Mouse (Mus musculus): ENCODE data around the gene Nkain1. TPM values are rescaled to one million over a fixed set of nuclear protein-coding genes. Genes with fewer than 3 reads are reported as not detected.

Gene Nkain1
- polyA plus RNA-seq, 1 experiment from 2014 or later = 10.2 TPM

GRCm38 (mm10) chr4:130527804-130528203 lies 46.2 kb downstream of the Nkain1 start:
- WGBS = 81% methylated on average over 1 of the region's 1 CpGs
- H3K27ac ChIP-seq = no peak overlapping the region
- H3K4me1 ChIP-seq (replicated peaks) = peaks cover 5% of the 10 kb centered on the region
- no peaks in the 10 kb centered on the region for H3K9me3 ChIP-seq
- H3K27me3 ChIP-seq = no peaks in the 10 kb centered on the region
- H3K4me2 ChIP-seq = no peak overlapping the region
- H3K4me3 ChIP-seq = no peak overlapping the region
- H3K36me3 ChIP-seq = peaks cover 24% of the 10 kb centered on the region
- no peak for ATAC-seq (ENCODE audit: low FRiP score)
- H3K9ac ChIP-seq = no peak overlapping the region

- WGBS = 52% methylated on average over 1 of the region's 1 CpGs
- no peaks in the 10 kb centered on the region for H3K9me3 ChIP-seq
- H3K4me2 ChIP-seq = no peak overlapping the region
- no peak for ATAC-seq (ENCODE audit: low FRiP score)
- H3K4me3 ChIP-seq = no peak overlapping the region
- no peak overlapping the region for H3K9ac ChIP-seq
- H3K36me3 ChIP-seq = peaks cover 10% of the 10 kb centered on the region
- H3K4me1 ChIP-seq (replicated peaks) = peaks cover 4% of the 10 kb centered on the region
- H3K27ac ChIP-seq = no peak overlapping the region
- no peaks in the 10 kb centered on the region for H3K27me3 ChIP-seq
These were observed 48.9 kb downstream of the Nkain1 start for GRCm38 (mm10) chr4:130525041-130525440.

DNA sequence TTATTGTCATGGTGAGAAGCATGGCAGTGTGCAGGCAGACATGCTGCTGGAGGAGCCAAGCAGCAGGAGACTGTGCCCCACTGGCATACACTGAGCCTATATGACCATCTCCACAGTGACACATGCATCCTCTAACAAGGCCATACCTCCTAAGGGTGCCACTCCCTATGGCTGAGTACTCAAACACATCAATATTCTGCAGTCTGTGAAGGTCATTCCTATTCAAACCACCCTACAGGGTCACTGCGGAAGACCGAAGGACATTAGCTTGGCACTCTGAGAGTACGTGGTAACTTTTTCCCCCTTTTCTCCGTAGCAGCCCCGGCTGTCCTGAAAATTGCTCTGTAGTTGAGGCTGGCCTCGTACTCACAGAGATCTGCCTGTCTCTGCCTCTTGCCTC lies 52.5 kb downstream of the Nkain1 start:
- H3K27ac ChIP-seq = no peak overlapping the region
- no peak overlapping the region for H3K4me3 ChIP-seq
- H3K9me3 ChIP-seq = no peaks in the 10 kb centered on the region
- WGBS = 91% methylated on average over 6 of the region's 6 CpGs
- H3K4me2 ChIP-seq = no peak overlapping the region
- no peak for ATAC-seq (ENCODE audit: low FRiP score)
- no peak overlapping the region for H3K9ac ChIP-seq
- no peaks in the 10 kb centered on the region for H3K27me3 ChIP-seq
- peaks cover 11% of the 10 kb centered on the region for H3K4me1 ChIP-seq (replicated peaks)
- H3K36me3 ChIP-seq = no peaks in the 10 kb centered on the region

GRCm38 (mm10) chr4:130520482-130520851 lies 53.5 kb downstream of the Nkain1 start:
- Histone ChIP-seq H3K9ac (peak overlapping the region; percentile 29; the same call in 1 of the 2 replicates), H3K4me2 (peak overlapping the region; percentile 74), H3K9me3 (no peaks in the 10 kb centered on the region), H3K27me3 (no peaks in the 10 kb centered on the region), H3K4me1 (replicated peaks) (peaks cover 11% of the 10 kb centered on the region), H3K4me3 (peak overlapping the region; percentile 63), H3K27ac (peak overlapping the region; percentile 55), H3K36me3 (no peaks in the 10 kb centered on the region)
- under 1% methylated on average over 9 of the region's 9 CpGs for WGBS
- ATAC-seq (ENCODE audit: low FRiP score) = no peak; the same call in 1 of the 2 replicates

- Histone ChIP-seq H3K27me3 (no peaks in the 10 kb centered on the region), H3K27ac (peak overlapping the region; percentile 90), H3K4me2 (peak overlapping the region; percentile 74), H3K9me3 (no peaks in the 10 kb centered on the region), H3K4me1 (replicated peaks) (peaks cover 11% of the 10 kb centered on the region), H3K9ac (peak overlapping the region; percentile 91), H3K4me3 (peak overlapping the region; percentile 63), H3K36me3 (no peaks in the 10 kb centered on the region)
- ATAC-seq (ENCODE audit: low FRiP score) = peak; percentile 98
- WGBS = 3% methylated on average over 40 of the region's 40 CpGs
These were observed 54.1 kb downstream of the Nkain1 start for GRCm38 (mm10) chr4:130519567-130520481.

- no peak overlapping the region for H3K9ac ChIP-seq
- H3K4me3 ChIP-seq = no peak overlapping the region
- no peaks in the 10 kb centered on the region for H3K36me3 ChIP-seq
- 89% methylated on average over 6 of the region's 6 CpGs for WGBS
- no peaks in the 10 kb centered on the region for H3K9me3 ChIP-seq
- no peak overlapping the region for H3K27ac ChIP-seq
- peaks cover 11% of the 10 kb centered on the region for H3K4me1 ChIP-seq (replicated peaks)
- ATAC-seq (ENCODE audit: low FRiP score) = no peak
- H3K4me2 ChIP-seq = no peak overlapping the region
- no peaks in the 10 kb centered on the region for H3K27me3 ChIP-seq
These were observed 57.5 kb downstream of the Nkain1 start for GRCm38 (mm10) chr4:130516490-130516889.

Other genes with a start within 250 kb of the Nkain1 start
- 89.7 and 92.8 TPM in 2 replicates for gene Zcchc17, start 214.2 kb downstream of the Nkain1 start, polyA plus RNA-seq (2015; fragmentation: Nextera tagmentation; extraction: Ambion mirVana)
- 111 and 122 TPM in 2 replicates for gene Snrnp40, start 214.0 kb downstream of the Nkain1 start, polyA plus RNA-seq (2015; fragmentation: Nextera tagmentation; extraction: Ambion mirVana)
- gene Pum1, start 89.1 kb upstream of the Nkain1 start, polyA plus RNA-seq (2015; fragmentation: Nextera tagmentation; extraction: Ambion mirVana) = 101 and 103 TPM in 2 replicates
- 71.3 and 76.9 TPM in 2 replicates for gene Sdc3, start 218.4 kb upstream of the Nkain1 start, polyA plus RNA-seq (2015; fragmentation: Nextera tagmentation; extraction: Ambion mirVana)

Measured in hindbrain, embryonic 13.5 days (tissue).